ENCODE assay signal across 12 mouse cellular contexts in the genomic region with DNA sequence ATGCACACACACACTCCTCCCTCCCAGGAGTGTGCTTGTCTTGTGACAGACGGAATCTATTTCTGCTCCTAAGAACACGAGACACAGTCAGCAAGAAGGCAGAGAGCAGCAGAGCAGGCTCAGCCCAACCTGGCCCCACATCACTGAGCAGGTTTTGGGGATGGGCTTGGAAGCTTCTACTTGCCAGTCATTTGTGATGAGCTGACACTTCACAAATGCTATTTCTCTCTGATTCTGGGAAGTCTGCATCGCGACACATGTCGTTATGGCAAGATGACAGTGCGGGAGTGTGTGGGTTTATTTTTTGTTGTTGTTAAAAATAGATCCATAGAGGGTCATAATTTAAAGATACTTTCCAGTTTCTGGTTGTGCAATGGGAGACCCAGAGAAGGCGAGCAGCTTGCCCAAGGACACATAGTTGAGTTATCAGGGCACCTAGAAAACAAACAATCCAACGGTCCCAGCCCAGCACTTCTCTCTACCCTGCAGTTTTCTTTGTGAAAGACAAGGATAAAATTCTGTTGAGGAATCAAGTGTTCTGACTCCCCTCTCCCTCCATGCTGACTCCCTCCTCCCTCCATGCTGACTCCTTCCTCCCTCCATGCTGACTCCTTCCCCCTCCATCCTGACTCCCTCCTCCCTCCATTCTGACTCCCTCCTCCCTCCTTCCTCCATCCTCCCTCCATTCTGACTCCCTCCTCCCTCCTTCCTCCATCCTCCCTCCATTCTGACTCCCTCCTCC. TPM values are rescaled to one million over a fixed set of nuclear protein-coding genes. Genes with fewer than 3 reads are reported as not detected.
DNase-seq lines count a peak whose midpoint lies in the region; ATAC-seq and TF ChIP-seq lines count a peak whose summit lies in the region.
"Had no signal": no experiment of that assay in that cellular context is flagged by ENCODE, and none has a peak within 500 bp of the region (broad histone marks: within the 10 kb centered on the region; RNA-seq: fewer than 3 reads in every experiment).

No protein-coding gene starts in this region.

- DNase-seq in heart, postnatal 10 days = peak; percentile 7 to 14
- DNase-seq in brain, adult 2 months (ENCODE audit: low read depth, low spot score) = peak; percentile 87
- peak; percentile 90 for DNase-seq in forebrain, postnatal 0 days
- DNase-seq in left cerebral cortex, adult 9 months (ENCODE audit: low spot score in 2 of 2) = peak; percentile 50 to 67
- no peak for DNase-seq in urinary bladder, postnatal 4 days (ENCODE audit: low spot score in 2 of 2)
- DNase-seq in testis, postnatal 14 days (ENCODE audit: low spot score) = no peak
- DNase-seq: kidney, postnatal 36 days; spleen, adult 18-20 months had no signal

- intact Hi-C loops in heart, postnatal 10 days (cut with DNase I) = no loop called here

- WGBS in heart, embryonic 12.5 days = 52% methylated on average over 8 of the region's 8 CpGs
- 32% methylated on average over 8 of the region's 8 CpGs for WGBS in forebrain, postnatal 0 days

- no peaks in the 10 kb centered on the region for H3K36me3 ChIP-seq in heart, embryonic 12.5 days
- H3K36me3 ChIP-seq in forebrain, postnatal 0 days (ENCODE audit: insufficient read depth) = no peaks in the 10 kb centered on the region
- H3K36me3 ChIP-seq: hindbrain, embryonic 12.5 days had no signal

- no peak overlapping the region for H3K27ac ChIP-seq in heart, embryonic 12.5 days (ENCODE audit: poor library complexity, severe bottlenecking)
- peak overlapping the region; percentile 83 for H3K27ac ChIP-seq in forebrain, postnatal 0 days (ENCODE audit: low read depth, low read length)
- H3K27ac ChIP-seq: hindbrain, embryonic 12.5 days had no signal

- no peak overlapping the region for H3K4me3 ChIP-seq in heart, embryonic 12.5 days
- H3K4me3 ChIP-seq in forebrain, postnatal 0 days (ENCODE audit: low read depth, low read length) = no peak overlapping the region
- H3K4me3 ChIP-seq: hindbrain, embryonic 12.5 days had no signal

- no peak for ATAC-seq in heart, embryonic 12.5 days (ENCODE audit: insufficient number of reproducible peaks, low FRiP score)
- ATAC-seq in forebrain, postnatal 0 days = peak; percentile 94
- no peak for ATAC-seq in megakaryocyte progenitor cell, adult 5-6 weeks (replicated peaks; ENCODE audit: poor library complexity)

- peaks cover 9% of the 10 kb centered on the region; the same call in 1 of the 2 replicates for H3K4me1 ChIP-seq in heart, embryonic 12.5 days (replicated peaks)
- H3K4me1 ChIP-seq in forebrain, postnatal 0 days (ENCODE audit: insufficient read depth) = peaks cover 9% of the 10 kb centered on the region; the same call in 1 of the 2 replicates
- H3K4me1 ChIP-seq: hindbrain, embryonic 12.5 days had no signal

- H3K9ac ChIP-seq in heart, embryonic 12.5 days = no peak overlapping the region
- no peak overlapping the region for H3K9ac ChIP-seq in forebrain, postnatal 0 days
- H3K9ac ChIP-seq: hindbrain, embryonic 12.5 days had no signal

- H3K27me3 ChIP-seq in heart, embryonic 12.5 days (replicated peaks) = no peaks in the 10 kb centered on the region
- no peaks in the 10 kb centered on the region for H3K27me3 ChIP-seq in forebrain, postnatal 0 days (ENCODE audit: insufficient read depth, low read length)
- H3K27me3 ChIP-seq: CH12.LX; hindbrain, embryonic 12.5 days had no signal

- H3K4me2 ChIP-seq in heart, embryonic 12.5 days = no peak overlapping the region
- peak overlapping the region; percentile 5; the same call in 1 of the 2 replicates for H3K4me2 ChIP-seq in forebrain, postnatal 0 days (ENCODE audit: low read depth)
- H3K4me2 ChIP-seq: hindbrain, embryonic 12.5 days had no signal

- TF ChIP-seq CTCF in forebrain, postnatal 0 days (IDR thresholded peaks at IDR 0.05; ENCODE audit: low read depth) = no peak

- H3K9me3 ChIP-seq in heart, embryonic 12.5 days (replicated peaks) = no peaks in the 10 kb centered on the region
- H3K9me3 ChIP-seq in forebrain, postnatal 0 days (ENCODE audit: low read length) = no peaks in the 10 kb centered on the region
- H3K9me3 ChIP-seq: hindbrain, embryonic 12.5 days had no signal

RNA-seq across cellular contexts. Expression of a gene that starts 41.0 kb away (rescaled TPM):
- total RNA-seq in heart, postnatal 10 days (2021) = 10 to 100 TPM; 14.7 to 15.6 TPM
- polyA plus RNA-seq in heart, embryonic 12.5 days (2016; fragmentation: Nextera tagmentation; extraction: Ambion mirVana) = 48.8 and 49.4 TPM in 2 replicates
- 202 and 242 TPM in 2 replicates for total RNA-seq in forebrain, postnatal 0 days (2014; rRNA removed)
- 120 and 127 TPM in 2 replicates for polyA plus RNA-seq in forebrain, postnatal 0 days (2015; fragmentation: Nextera tagmentation; extraction: Ambion mirVana)
- total RNA-seq in megakaryocyte progenitor cell, adult 5-6 weeks (2015) = 10.7 and 11.8 TPM in 2 replicates
- 7.2 and 7.5 TPM in 2 replicates for total RNA-seq in megakaryocyte progenitor cell, adult 5-6 weeks (2017)

Comparison
In these comparisons a context has a peak if more than half of its experiments do, and no peak if none do; other contexts are left out.
1. DNase-seq: peak in heart, postnatal 10 days (2 of 2), brain, adult 2 months (single experiment), forebrain, postnatal 0 days (single experiment) and left cerebral cortex, adult 9 months (2 of 2); none in urinary bladder, postnatal 4 days (0 of 2) and testis, postnatal 14 days (single experiment).
2. RNA of a gene that starts 41.0 kb away (total RNA-seq): 202 to 242 TPM in forebrain, postnatal 0 days; 14.7 to 15.6 TPM in heart, postnatal 10 days and 7.2 to 11.8 TPM in megakaryocyte progenitor cell, adult 5-6 weeks; every median in the first group is over 10 times any median in the second.